Mouse (Mus musculus) heart, embryonic 14.5 days (tissue): ENCODE measurements around the gene Krt33a. TPM values are rescaled to one million over a fixed set of nuclear protein-coding genes. Genes with fewer than 3 reads are reported as not detected.

Source experiments
- polyA plus RNA-seq: library from polyadenylated mRNA; unstranded; fragments of >200 nt; fragmentation: Nextera tagmentation; extraction: Ambion mirVana; gene quantifications from 2 replicates; pipeline ENCODE4 v1.2.1, GENCODE M21; 2014

Gene Krt33a
- polyA plus RNA-seq, 1 experiment from 2014 or later = not detected

Other genes with a start within 250 kb of the Krt33a start
- gene Gm11595, start 243.3 kb downstream of the Krt33a start, polyA plus RNA-seq = not detected in 2 replicates
- not detected in 2 replicates for gene Krtap4-8, start 235.5 kb downstream of the Krt33a start, polyA plus RNA-seq
- not detected in 2 replicates for gene Krtap4-9, start 231.0 kb downstream of the Krt33a start, polyA plus RNA-seq
- not detected in 2 replicates for gene Gm11596, start 222.7 kb downstream of the Krt33a start, polyA plus RNA-seq
- not detected in 2 replicates for gene Gm11569, start 217.3 kb downstream of the Krt33a start, polyA plus RNA-seq
- gene Gm11554, start 211.8 kb downstream of the Krt33a start, polyA plus RNA-seq = not detected in 2 replicates
- gene Krtap4-13, start 206.3 kb downstream of the Krt33a start, polyA plus RNA-seq = not detected in 2 replicates
- not detected in 2 replicates for gene Gm11564, start 200.5 kb downstream of the Krt33a start, polyA plus RNA-seq
- gene 2300003K06Rik, start 178.1 kb downstream of the Krt33a start, polyA plus RNA-seq = not detected in 2 replicates
- gene Krtap4-16, start 164.6 kb downstream of the Krt33a start, polyA plus RNA-seq = not detected in 2 replicates
- gene Gm11568, start 158.3 kb downstream of the Krt33a start, polyA plus RNA-seq = not detected in 2 replicates
- gene Gm11559, start 151.7 kb downstream of the Krt33a start, polyA plus RNA-seq = not detected in 2 replicates
- not detected in 2 replicates for gene Krtap9-1, start 142.8 kb downstream of the Krt33a start, polyA plus RNA-seq
- not detected in 2 replicates for gene Gm11567, start 137.0 kb downstream of the Krt33a start, polyA plus RNA-seq
- gene Krtap31-1, start 108.3 kb downstream of the Krt33a start, polyA plus RNA-seq = not detected in 2 replicates
- not detected in 2 replicates for gene Gm11565, start 101.5 kb downstream of the Krt33a start, polyA plus RNA-seq
- not detected in 2 replicates for gene Krtap31-2, start 79.9 kb downstream of the Krt33a start, polyA plus RNA-seq
- not detected in 2 replicates for gene Krtap9-5, start 67.7 kb downstream of the Krt33a start, polyA plus RNA-seq
- not detected in 2 replicates for gene Krtap29-1, start 37.2 kb downstream of the Krt33a start, polyA plus RNA-seq
- not detected in 2 replicates for gene Krtap16-1, start 29.6 kb downstream of the Krt33a start, polyA plus RNA-seq
- gene Krtap17-1, start 22.2 kb downstream of the Krt33a start, polyA plus RNA-seq = not detected in 2 replicates
- gene Krt33b, start 13.7 kb upstream of the Krt33a start, polyA plus RNA-seq = not detected in 2 replicates
- not detected in 2 replicates for gene Krt34, start 25.3 kb upstream of the Krt33a start, polyA plus RNA-seq
- gene Krt31, start 34.3 kb upstream of the Krt33a start, polyA plus RNA-seq = not detected in 2 replicates
- gene Krt32, start 72.0 kb upstream of the Krt33a start, polyA plus RNA-seq = not detected in 2 replicates
- gene Krt35, start 80.0 kb upstream of the Krt33a start, polyA plus RNA-seq = not detected in 2 replicates
- gene Krt36, start 89.4 kb upstream of the Krt33a start, polyA plus RNA-seq = not detected in 2 replicates
- gene Krt13, start 105.4 kb upstream of the Krt33a start, polyA plus RNA-seq = not detected in 2 replicates
- gene Krt15, start 119.7 kb upstream of the Krt33a start, polyA plus RNA-seq = 0.50 TPM in 1 of 2 replicates, not detected in the other
- gene Krt19, start 132.5 kb upstream of the Krt33a start, polyA plus RNA-seq = 30.7 and 35.0 TPM in 2 replicates
- gene Krt9, start 177.0 kb upstream of the Krt33a start, polyA plus RNA-seq = not detected in 2 replicates
- 1.5 and 1.9 TPM in 2 replicates for gene Krt14, start 191.3 kb upstream of the Krt33a start, polyA plus RNA-seq
- gene Krt16, start 232.7 kb upstream of the Krt33a start, polyA plus RNA-seq = not detected in 2 replicates
- gene Krt17, start 244.8 kb upstream of the Krt33a start, polyA plus RNA-seq = 1.4 TPM in 2 replicates